Mouse (Mus musculus) v-Abl transformed pro-B cells (cell line): Measurements from ENCODE around the gene Xrn2.

ENCODE experiments used
- in situ Hi-C, 2 experiments: fragments of 400-800 bp; cut with MboI; formaldehyde crosslinking; loops; one replicate each; pipeline ENCODE4 v1.15.1; 2025; ENCODE audit not compliant: unreplicated experiment in 2 of 2

Gene Xrn2

DNA sequence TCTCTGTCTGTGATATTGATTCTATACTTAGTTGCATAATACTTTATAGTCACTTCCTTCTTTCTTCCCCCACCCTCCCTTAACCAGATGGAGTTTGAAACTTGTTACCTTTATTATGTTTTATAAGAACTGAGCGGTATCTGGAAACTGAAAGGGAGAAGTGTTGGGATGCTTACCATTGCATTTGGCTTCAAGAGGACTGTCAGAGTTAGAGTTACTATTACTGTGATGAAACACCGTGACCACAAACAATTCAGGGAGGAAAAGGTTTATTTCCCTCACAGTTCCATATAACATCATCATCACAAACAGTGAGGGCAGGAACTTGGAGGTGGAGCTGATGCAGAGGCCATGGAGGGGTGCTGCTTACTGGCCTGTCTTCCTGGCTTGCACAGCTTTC lies 23.1 kb downstream of the Xrn2 start:
- in situ Hi-C loops: no loop called here

- in situ Hi-C loops: no loop called here
Measured at GRCm38 (mm10) chr2:147047051-147047450, 34.3 kb downstream of the Xrn2 start.

- in situ Hi-C loops: loop anchor here in 1 of 2 experiments (10.0 kb wide), 1 partner anchor 1129 kb away; no protein-coding TSS in a partner anchor
Measured at GRCm38 (mm10) chr2:147053229-147053892, 40.6 kb downstream of the Xrn2 start.

- in situ Hi-C loops: no loop called here
Measured at GRCm38 (mm10) chr2:147067480-147068246, 54.9 kb downstream of the Xrn2 start.

GRCm38 (mm10) chr2:147069077-147069476 lies 56.3 kb downstream of the Xrn2 start:
- in situ Hi-C loops: no loop called here

DNA sequence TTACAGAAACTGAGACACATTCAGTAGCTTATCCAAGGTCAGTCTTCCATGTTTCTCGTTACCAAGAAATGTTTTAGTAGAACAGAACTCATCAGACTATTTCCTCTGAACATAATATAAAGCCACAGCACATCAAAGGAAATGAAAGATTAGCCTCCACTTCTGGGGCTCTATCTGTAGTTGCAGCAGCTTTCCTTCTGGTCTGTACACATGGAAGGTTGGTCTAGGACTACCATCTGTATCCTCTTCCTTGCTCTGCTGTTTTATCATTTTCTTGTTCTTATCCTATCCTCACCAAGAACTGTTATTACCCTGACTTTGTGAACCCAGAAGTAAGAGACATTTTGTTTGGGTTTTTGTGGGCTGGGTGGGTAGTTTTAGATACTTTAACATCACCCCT lies 57.5 kb downstream of the Xrn2 start:
- in situ Hi-C loops: no loop called here

DNA sequence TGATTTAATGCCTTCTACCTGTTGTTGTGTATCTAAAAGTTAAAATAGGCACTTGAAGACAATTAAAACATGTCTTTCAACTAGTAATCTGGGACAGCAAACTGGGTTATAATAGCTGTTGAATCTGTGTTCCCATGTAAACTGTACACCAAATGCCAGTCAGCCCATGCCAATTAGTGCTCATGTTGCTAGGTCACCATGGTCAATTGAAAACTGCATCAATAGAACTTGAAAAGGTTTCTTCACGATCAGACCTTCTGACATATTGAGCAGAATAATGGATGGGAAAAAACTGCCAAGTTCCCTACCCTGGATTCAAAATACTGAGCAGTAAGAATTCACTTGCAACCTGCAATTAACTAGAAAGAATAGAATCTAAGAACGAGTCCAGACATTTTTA lies 61.2 kb downstream of the Xrn2 start:
- in situ Hi-C loops: no loop called here

DNA sequence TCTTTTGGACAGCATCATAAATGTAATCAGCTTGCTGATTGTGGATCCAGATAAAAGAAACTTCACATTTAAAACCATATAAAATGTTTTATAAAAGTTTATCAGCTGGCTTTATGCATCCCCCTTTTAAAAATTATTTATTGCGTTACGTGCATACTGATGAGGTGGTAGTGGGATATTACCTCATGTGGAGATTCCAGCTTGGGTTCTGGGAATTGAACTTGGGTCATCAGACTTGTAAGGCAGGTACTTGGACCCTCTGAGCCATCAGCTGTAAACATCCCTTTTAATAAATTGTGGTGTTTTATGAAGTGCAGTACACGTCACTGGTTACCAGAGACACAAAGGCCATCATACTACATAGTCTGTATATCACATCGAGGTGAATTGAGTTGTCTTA lies 61.6 kb downstream of the Xrn2 start:
- in situ Hi-C loops: no loop called here

DNA sequence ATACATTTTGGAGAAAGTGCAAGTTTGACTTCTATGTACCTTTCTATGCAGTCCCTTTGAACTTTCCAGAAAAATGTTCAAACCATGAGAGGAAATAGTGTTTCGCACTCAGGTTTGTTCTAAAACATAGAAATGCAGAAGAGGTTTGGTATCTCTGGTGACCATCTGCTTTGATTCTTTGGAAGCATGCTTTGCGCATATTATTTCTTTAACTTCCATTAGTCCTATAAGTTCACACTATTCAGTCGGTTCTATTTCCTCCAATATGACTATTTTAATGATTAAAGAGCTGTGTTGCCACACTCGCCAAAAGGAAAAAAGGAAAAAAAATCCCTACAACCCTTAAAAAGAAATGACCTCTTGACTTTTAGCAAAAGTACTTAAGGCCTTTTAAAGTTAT lies 69.6 kb downstream of the Xrn2 start:
- in situ Hi-C loops: no loop called here

- in situ Hi-C loops: no loop called here
Measured at GRCm38 (mm10) chr2:147083471-147084365, 70.9 kb downstream of the Xrn2 start.

DNA sequence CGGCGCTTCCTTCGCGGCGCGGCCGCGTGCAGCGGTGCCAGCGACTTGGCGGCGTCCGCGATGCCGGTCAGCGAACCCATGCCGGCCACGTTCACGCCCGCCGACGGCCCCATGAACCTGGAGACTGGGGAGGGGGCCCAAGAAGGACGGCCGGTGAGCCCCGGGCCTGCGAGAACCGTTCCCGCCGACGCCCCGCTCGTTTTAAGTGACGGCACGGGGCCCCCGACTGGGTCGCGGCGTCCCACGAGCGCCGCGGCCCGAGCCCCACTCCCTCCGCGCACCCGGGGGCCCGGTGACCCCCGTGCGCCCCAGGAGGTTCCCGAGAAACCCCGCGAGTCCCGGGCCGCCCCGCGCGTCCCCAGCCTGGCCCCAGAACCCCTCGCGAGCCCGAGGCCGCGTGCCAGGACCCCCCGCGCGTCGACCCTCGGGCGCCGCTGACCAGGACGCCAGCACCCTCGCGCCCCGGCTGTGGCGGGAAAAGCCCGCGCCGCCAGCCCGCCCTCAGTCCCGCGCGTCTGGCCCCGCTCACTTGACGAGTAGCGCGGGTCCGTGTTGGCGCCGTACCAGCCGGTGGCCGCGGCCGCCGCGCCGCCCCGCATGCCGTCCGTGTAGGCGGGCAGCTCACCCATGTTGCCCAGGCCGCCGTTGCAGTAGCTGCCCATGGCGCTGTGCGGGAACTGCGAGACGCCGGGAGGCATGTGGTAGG lies 71.7 kb downstream of the Xrn2 start:
- in situ Hi-C loops: no loop called here

GRCm38 (mm10) chr2:147085072-147085870 lies 72.5 kb downstream of the Xrn2 start, which contains the start of gene Nkx2-4:
Gene Nkx2-4 (minus strand): TSS chr2:147085445.
- in situ Hi-C loops: no loop called here

DNA sequence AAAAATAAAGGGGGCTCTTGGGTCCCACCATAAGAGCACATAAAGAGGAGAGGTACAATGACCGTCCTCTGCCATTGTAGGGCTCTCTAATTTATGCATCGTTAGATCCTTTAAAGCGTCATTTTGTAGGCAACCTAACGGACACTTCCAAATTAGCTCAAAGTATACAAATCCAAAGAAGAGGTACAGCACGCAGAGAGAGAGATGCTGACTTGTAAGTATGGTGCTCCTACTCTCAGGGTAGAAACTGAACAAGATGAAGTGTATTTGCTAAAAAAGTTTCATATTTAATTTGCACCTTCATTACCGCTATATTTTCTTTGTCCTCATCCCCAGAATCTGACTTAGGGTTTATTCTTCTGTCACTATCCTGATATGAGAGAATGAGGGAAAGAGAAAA lies 73.1 kb downstream of the Xrn2 start:
- in situ Hi-C loops: no loop called here

GRCm38 (mm10) chr2:147086441-147086840 lies 73.6 kb downstream of the Xrn2 start:
- in situ Hi-C loops: no loop called here

- in situ Hi-C loops: no loop called here
Measured at GRCm38 (mm10) chr2:147119736-147120135, 106.9 kb downstream of the Xrn2 start.

GRCm38 (mm10) chr2:147127366-147127765 lies 114.6 kb downstream of the Xrn2 start:
- in situ Hi-C loops: no loop called here
